Mouse (Mus musculus) bone marrow macrophage, adult 2 months (primary cell): ENCODE measurements around the gene Slc7a7.

Source experiments
- CTCF ChIP-seq: IDR thresholded peaks from 2 replicates; pipeline ENCODE4 v1.5.1; 2012; ENCODE audit warnings: low read depth, mild to moderate bottlenecking, low read length, moderate library complexity
- POLR2A ChIP-seq: IDR thresholded peaks from 2 replicates; pipeline ENCODE4 v1.6.1; 2012; ENCODE audit warnings: mild to moderate bottlenecking, low read depth, low read length, borderline replicate concordance

GRCm38 (mm10) chr14:54360577-54361340 is 56.8 kb downstream of the Slc7a7 start, which contains the start of gene Oxa1l:
- peak; percentile 37; the same call in 1 of the 2 replicates for TF ChIP-seq CTCF
- TF ChIP-seq POLR2A = no peak
